Mouse (Mus musculus) embryo, embryonic 10 days (tissue): Measurements from ENCODE around the gene Tmem184a.

Source experiments
- DNase-seq: peaks from one replicate; pipeline ENCODE4 v3.0.0-alpha.2; 2015; ENCODE audit warnings: low spot score

Tmem184a gene

GRCm38 (mm10) chr5:139792966-139793337 is 26.8 kb downstream of the Tmem184a start:
- DNase-seq = no peak

- no peak for DNase-seq
Observed at GRCm38 (mm10) chr5:139792159-139792775, 27.4 kb downstream of the Tmem184a start.

GRCm38 (mm10) chr5:139791227-139792158 is 28.2 kb downstream of the Tmem184a start, which contains the start of gene Mafk:
Mafk (plus strand) TSS chr5:139791513.
- peak; percentile 99 for DNase-seq

DNA sequence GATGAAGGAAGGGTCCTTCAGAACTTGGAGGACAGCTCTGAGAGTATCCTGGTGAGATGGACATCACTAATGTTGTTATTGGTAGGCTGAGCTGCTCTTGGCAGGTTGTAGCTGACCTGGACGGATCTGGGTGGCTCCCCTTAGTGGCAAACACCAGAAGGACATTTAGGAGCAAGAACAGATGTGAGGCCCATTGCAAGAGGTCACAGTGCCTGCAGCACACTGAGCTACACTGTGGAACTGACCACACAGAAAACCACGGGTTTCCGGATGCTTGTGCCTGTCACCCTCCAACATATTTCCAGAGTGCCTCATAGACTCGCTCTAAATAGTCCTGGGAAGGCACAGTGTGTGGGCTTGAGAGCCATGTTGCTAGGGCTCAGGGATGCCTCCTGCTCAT is 30.3 kb downstream of the Tmem184a start:
- no peak for DNase-seq

DNA sequence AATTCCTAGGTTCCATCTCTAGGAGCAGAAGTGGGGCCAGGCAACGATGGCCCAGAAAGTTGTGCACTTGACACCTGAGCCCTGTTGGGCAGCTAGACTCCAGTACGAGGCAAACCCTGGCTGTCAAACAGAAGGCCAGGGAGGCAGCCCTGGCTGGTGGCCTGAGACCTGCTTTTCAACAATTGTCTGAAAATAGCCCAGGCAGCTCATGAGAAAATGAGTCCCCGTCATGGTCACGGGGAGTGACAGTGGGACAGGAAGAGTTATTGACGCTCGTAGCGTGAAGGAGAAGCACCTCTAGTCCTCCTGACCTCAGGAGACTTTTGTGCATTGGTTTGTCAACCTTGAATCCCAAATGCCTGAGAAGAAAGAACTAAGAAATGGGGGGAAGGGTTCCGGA is 38.3 kb downstream of the Tmem184a start:
- DNase-seq = no peak

GRCm38 (mm10) chr5:139776966-139777365 is 42.8 kb downstream of the Tmem184a start:
- no peak for DNase-seq

DNA sequence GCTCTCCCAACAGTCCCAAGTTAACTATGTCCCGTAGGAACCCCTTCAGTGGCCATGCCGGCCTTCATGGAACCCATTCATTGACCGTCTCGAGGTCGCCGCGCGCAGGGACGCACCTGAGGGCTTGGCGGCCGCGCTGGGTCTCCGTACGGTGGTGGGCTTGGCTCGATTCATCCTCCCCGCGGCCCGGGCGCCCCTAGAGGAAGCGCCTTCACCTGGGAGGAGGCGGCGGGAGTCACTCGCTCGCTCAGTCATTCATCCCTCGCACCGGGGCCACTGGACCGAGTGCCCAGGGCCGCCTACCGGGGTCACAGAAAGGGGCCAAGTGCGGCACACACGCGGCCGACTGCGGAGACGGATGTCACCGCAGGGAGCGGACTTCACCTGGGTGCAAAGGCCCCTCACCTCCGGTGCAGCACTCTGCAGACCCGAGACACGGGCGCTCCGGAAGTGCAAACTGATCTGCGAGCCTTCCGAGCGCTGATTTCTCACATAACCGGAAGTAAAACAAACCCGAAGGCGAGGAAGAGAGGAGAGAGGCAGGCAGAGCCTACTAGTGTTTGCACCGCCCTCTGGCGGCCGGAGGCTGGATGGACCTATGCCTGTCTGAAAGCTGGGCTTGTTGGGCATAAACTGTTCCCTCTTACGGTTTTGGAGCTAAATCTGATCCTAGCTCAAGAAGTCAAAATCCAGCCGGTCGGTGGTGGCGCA is 44.3 kb downstream of the Tmem184a start, which contains the start of gene Ints1:
TSS of gene Ints1 (minus strand) at position 459 of the 711 bp plus-strand sequence.
- DNase-seq = peak; percentile 97

- DNase-seq = no peak
Observed at GRCm38 (mm10) chr5:139768216-139768615, 51.5 kb downstream of the Tmem184a start.

- peak; percentile 53 for DNase-seq
Observed at GRCm38 (mm10) chr5:139764296-139764695, 55.4 kb downstream of the Tmem184a start.

GRCm38 (mm10) chr5:139758096-139758495 is 61.6 kb downstream of the Tmem184a start:
- no peak for DNase-seq

- DNase-seq = no peak
Observed at GRCm38 (mm10) chr5:139756586-139756985, 63.1 kb downstream of the Tmem184a start.

- DNase-seq = no peak
Observed at GRCm38 (mm10) chr5:139756135-139756534, 63.6 kb downstream of the Tmem184a start.

GRCm38 (mm10) chr5:139754753-139755152 is 65.0 kb downstream of the Tmem184a start:
- peak; percentile 57 for DNase-seq
